Mouse (Mus musculus): ENCODE results near the gene Shf.

GRCm38 (mm10) chr2:122334170-122334569 lies 34.8 kb downstream of the Shf start:
- no peak for TF ChIP-seq CTCF (IDR thresholded peaks at IDR 0.05; ENCODE audit: low read depth, low read length)
- no peak for TF ChIP-seq POLR2A (IDR thresholded peaks at IDR 0.05; ENCODE audit: insufficient read depth, low read length)
